Mouse (Mus musculus) bone marrow, adult 2 months (tissue): Measurements from ENCODE around the gene Smim9. TPM values are rescaled to one million over a fixed set of nuclear protein-coding genes. Genes with fewer than 3 reads are reported as not detected.
"Not testable (repeated sequence)": the region's sequence is repeated elsewhere in the genome, so short reads cannot be mapped to it uniquely, and the experiment has no call there.

Experiments
- H3K27ac ChIP-seq: fragments of 200-500 bp; 2 replicates; pipeline ENCODE4 v1.5.1; 2012; ENCODE audit warnings: low read depth, mild to moderate bottlenecking, control low read depth, inconsistent platforms, low read length; ENCODE audit not compliant: control insufficient read depth, poor library complexity, insufficient read depth
- H3K4me1 ChIP-seq: fragments of 200-500 bp; 2 replicates; pipeline ENCODE4 v1.6.1; 2011; ENCODE audit warnings: low read length; ENCODE audit not compliant: control insufficient read depth, insufficient read depth
- H3K4me3 ChIP-seq: fragments of 200-500 bp; replicated peaks from 2 replicates; pipeline ENCODE3; 2011; ENCODE audit warnings: mild to moderate bottlenecking, low read depth, low read length, control low read depth; ENCODE audit not compliant: control insufficient read depth
- CTCF ChIP-seq: fragments of 200-500 bp; IDR thresholded peaks from 2 replicates; pipeline ENCODE4 v1.5.1; 2011; ENCODE audit warnings: low read length, control low read depth; ENCODE audit not compliant: control insufficient read depth, insufficient read depth
- POLR2A ChIP-seq: fragments of 200-500 bp; IDR thresholded peaks from 2 replicates; pipeline ENCODE4 v1.6.1; 2011; ENCODE audit warnings: low read depth, mild to moderate bottlenecking, control low read depth, low read length, borderline replicate concordance; ENCODE audit not compliant: control insufficient read depth
- WGBS: fragments of 180-500 bp; shearing (Covaris S2); methylation state at CpG from one replicate; pipeline ENCODE4 v1.1.7; 2018; 5-methylcytosine and 5-hydroxymethylcytosine counted together
- polyA plus RNA-seq: library from polyadenylated mRNA; stranded (reverse); fragments of >200 nt; gene quantifications from 2 replicates; pipeline ENCODE4 v1.2.4, GENCODE M21; 2011; ENCODE audit warnings: low replicate concordance; ENCODE audit not compliant: missing spikeins, insufficient read depth, insufficient read length

The Smim9 gene
- polyA plus RNA-seq, result not detected in 2 replicates

DNA sequence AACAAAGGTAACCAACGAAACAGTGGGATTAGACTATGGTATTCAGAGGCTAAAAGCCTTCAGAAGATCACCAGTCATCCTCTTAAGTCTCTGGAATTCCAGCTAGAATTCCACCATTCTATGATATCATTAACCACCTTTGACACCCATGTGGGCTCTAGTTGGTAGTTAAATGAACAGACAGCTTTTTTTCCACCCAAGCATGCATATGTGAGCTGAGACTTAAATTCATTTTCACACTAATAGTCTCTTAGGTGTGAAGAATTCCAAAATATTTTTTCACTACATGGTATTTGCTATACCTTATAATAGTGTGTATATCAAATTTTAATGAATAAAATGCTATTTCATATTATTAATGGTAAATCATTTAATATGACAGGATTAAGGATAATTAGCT is at the start of gene Smim9:
Gene Smim9 (minus strand): TSS at position 101 of the 400 bp plus-strand sequence.
- TF ChIP-seq POLR2A (no peak), CTCF (no peak)
- no peaks in the 10 kb centered on the region for H3K4me1 ChIP-seq
- 87% methylated on average over 1 of the region's 1 CpGs for WGBS

DNA sequence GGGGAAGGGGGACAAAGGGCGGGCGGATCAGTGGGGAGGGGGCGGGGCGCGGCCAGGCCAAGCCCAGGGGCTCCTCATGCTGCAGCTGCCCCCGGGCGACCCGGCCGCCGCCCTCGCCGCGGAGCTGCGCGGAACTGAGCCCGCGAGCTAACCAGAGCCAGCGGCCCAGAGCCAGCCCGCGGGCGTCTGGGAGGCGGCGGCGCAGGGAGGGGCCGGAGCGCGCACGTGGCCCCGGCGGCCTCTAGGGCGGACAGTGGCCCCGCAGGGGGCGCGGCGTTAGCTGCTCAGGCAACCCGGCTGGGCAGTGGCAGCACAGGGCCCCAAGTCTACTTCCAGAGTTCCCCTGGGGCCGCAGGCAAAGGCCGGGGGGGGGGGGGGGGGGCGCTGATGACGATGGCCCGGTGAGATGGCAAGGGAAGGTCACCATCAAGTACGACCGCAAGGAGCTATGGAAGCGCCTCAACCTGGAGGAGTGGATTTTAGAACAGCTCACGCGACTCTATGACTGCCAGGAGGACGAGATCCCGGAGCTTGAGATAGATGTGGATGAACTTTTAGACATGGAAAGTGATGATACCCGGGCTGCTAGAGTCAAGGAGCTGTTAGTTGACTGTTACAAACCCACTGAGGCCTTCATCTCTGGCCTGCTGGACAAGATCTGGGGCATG is 7.9 kb downstream of the Smim9 start:
- TF ChIP-seq POLR2A (no peak), CTCF (no peak)
- no peak overlapping the region for H3K4me3 ChIP-seq
- H3K4me1 ChIP-seq, result no peaks in the 10 kb centered on the region
- H3K27ac ChIP-seq, result no peak overlapping the region
- WGBS, result 23% methylated on average over 46 of the region's 49 CpGs

More for the DNA sequence above, at the start of gene Smim9:
- Histone ChIP-seq H3K4me3 (no peak within 1 kb of the TSS), H3K27ac (no peak within 1 kb of the TSS)

DNA sequence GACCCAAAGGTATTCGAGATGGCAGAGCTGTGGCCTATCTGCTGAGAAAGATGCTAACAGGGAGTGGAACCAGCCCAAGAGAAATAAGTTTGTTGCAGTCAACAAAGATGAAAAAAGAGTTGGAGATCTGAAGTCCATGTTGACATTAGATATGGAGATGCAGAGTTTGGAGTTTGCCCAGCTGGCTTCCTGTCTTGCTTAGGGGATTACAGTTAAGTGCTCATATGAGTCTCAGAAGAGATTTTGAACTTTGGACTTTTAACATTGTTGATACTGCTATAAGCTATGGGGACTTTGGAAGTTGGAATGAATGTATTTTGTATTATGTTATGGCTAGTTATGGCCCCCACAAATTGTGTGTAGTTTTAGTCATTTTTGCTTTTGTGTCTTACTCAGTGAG is 11.3 kb downstream of the Smim9 start:
- WGBS, result 61% methylated on average over 1 of the region's 1 CpGs
- no peak overlapping the region for H3K4me3 ChIP-seq
- H3K4me1 ChIP-seq, result no peaks in the 10 kb centered on the region
- no peak overlapping the region for H3K27ac ChIP-seq
- no peak for TF ChIP-seq POLR2A
- TF ChIP-seq CTCF, result no peak

DNA sequence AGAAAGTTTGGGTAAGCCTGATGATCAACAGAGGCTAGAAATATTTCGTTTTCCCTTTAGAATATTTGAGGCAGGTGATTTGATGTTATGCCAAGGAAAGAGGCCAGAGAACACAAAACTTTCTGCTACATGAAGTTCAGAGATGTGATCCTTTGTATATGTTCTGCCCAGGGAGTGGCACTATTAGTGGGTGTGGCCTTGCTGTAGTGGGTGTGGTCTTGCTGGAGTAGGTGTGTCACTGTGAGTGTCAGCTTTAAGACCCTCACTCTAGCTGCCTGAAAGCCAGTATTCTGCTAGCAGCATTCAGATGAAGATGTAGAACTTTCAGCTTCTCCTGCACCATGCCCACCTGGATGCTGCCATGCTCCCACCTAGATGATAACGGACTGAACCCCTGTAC is 13.3 kb downstream of the Smim9 start:
- Histone ChIP-seq H3K27ac (no peak overlapping the region), H3K4me1 (no peaks in the 10 kb centered on the region), H3K4me3 (no peak overlapping the region)
- WGBS, result 72% methylated on average over 2 of the region's 2 CpGs
- TF ChIP-seq POLR2A (no peak), CTCF (no peak)

DNA sequence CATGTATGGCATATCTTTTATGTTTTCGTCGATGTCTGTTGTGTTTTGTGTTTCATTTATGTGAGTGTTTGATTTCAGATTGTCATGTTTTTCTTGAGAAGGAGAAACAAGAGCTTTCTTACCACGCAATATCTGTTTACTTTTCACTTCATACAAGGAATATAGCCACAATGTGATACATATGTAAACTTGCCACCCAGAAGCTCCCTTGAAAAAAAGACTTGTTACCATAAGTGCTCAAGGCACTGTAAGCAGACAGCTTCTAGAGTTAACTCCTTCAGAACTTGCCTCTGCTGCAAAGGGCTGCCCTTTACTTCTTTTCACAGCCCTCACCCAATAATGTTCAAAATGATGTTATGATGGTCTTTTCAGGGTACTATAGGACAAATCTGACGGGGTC is 15.2 kb downstream of the Smim9 start:
- Histone ChIP-seq H3K27ac (no peak overlapping the region), H3K4me3 (no peak overlapping the region), H3K4me1 (no peaks in the 10 kb centered on the region; the same call in 1 of the 2 replicates)
- TF ChIP-seq CTCF, result no peak
- no peak for TF ChIP-seq POLR2A
- 77% methylated on average over 4 of the region's 4 CpGs for WGBS

DNA sequence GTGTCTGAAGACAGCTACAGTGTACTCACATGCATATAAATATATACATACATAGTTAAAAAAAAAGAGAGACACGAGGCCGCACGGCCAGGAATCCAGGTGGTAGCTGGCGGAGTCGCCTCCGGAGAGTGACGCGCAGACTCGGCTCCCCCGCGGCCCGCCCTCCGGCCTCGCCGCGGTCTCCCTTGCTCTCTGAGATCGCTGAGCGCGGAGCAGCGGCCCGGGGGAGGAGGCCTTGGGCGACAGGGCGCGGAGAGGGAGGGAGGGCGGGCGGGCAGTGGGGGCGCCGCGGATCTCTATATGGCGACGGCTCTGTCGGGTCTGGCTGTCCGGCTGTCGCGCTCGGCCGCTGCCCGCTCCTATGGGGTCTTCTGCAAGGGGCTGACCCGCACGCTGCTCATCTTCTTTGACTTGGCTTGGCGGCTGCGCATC is 20.4 kb downstream of the Smim9 start:
- WGBS, result 28% methylated on average over 24 of the region's 42 CpGs
- H3K27ac ChIP-seq, H3K4me1 ChIP-seq, H3K4me3 ChIP-seq: not testable (repeated sequence)

DNA sequence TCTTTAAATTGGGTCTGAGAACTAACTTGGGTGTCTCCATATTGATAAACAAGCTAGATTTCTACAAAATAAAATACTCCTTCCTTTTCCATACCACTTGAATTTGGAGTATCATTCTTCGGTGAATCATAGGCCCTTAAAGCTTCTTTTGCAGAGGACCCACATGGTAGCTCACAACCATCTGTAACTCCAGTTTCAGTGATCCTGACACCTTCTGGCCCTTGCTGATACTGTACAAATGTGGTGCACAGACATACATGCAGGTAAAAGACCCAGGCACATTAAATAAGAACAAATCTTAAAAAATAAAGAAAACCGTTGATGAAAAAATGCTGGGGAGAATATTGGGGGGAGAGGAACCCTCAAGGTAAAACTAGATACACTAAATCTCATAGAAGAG is 25.4 kb downstream of the Smim9 start:
- H3K4me3 ChIP-seq, result no peak overlapping the region
- H3K4me1 ChIP-seq, result no peaks in the 10 kb centered on the region
- TF ChIP-seq CTCF (no peak), POLR2A (no peak)
- 87% methylated on average over 2 of the region's 2 CpGs for WGBS
- H3K27ac ChIP-seq, result no peak overlapping the region

DNA sequence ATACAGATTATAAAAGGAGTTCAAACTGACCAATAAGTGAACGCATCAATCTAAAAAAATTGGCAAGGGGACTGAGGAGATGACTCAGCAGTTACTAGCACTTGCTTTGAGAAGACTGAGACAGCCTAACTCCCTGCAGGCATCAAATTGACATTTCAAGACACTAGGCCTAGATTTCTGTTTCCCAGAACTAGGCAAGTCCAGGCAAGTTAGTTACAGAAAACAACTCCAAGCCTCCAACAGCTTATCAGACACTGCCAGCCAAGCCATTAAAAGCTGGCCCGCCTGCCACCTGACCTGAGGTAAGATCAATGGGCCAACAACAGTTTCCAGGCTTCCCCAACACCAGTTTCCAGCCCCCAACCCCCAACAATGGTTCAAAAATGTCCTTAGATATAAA is 25.8 kb downstream of the Smim9 start:
- TF ChIP-seq POLR2A (no peak), CTCF (no peak)
- 57% methylated on average over 2 of the region's 2 CpGs for WGBS
- no peaks in the 10 kb centered on the region for H3K4me1 ChIP-seq
- H3K4me3 ChIP-seq, result no peak overlapping the region
- no peak overlapping the region for H3K27ac ChIP-seq

DNA sequence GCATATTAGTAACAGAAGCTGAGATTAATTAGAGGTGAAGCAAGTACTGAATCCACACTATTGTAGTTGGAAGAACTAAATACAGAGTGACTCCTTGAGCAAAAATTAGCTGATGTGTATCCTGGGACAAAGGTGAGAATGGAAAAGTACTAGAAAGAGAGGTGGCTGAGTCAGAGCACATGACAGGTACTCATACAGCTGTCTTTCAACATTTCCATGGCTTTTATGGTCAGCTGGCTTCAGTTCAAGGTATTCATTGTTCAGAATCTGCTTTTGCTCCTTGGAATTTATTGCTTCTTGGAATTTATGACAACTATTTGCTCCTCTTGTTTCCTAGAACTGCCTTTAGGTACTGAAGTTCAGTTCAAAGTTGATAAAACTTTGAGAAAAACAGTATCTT is 26.6 kb downstream of the Smim9 start:
- no peak overlapping the region for H3K4me3 ChIP-seq
- no peak overlapping the region for H3K27ac ChIP-seq
- H3K4me1 ChIP-seq, result no peaks in the 10 kb centered on the region
- TF ChIP-seq POLR2A, result no peak
- no peak for TF ChIP-seq CTCF
